Mouse (Mus musculus) left cerebral cortex, postnatal 25 days (tissue): ENCODE results near the gene Zfc3h1. TPM values are rescaled to one million over a fixed set of nuclear protein-coding genes. Genes with fewer than 3 reads are reported as not detected.

Source experiments
- DNase-seq, 2 experiments: peaks; one replicate each; pipeline ENCODE4 v3.0.0; 2022; ENCODE audit warnings: low spot score in 2 of 2, mixed read lengths in 1 of 2
- intact Hi-C: fragments of 180-260 bp; cut with DNase I; formaldehyde crosslinking; loops from one replicate; pipeline ENCODE4 v1.15.1; 2025
- total RNA-seq, 2 experiments: library from RNA; stranded (reverse); gene quantifications; 2 replicates each; pipeline ENCODE4 v1.2.3; 2021

Gene Zfc3h1
- 10 to 100 TPM; 50.0 to 53.0 TPM for total RNA-seq

GRCm38 (mm10) chr10:115384221-115385017, at the start of gene Zfc3h1, which contains the start of gene Thap2:
Zfc3h1 (plus strand) TSS chr10:115384959.
Thap2 (minus strand) TSS chr10:115384443.
- intact Hi-C loops, result loop anchor here (1.0 kb wide), 2 partner anchors 22 to 68 kb away; partner anchors contain the start of gene Tmem19
- peak; percentile 99 to 100 for DNase-seq

- intact Hi-C loops, result no loop called here
- DNase-seq, result no peak
These were observed 47.9 kb upstream of the Zfc3h1 start for GRCm38 (mm10) chr10:115336901-115337300.

- DNase-seq, result no peak
- intact Hi-C loops, result no loop called here
These were observed 44.9 kb upstream of the Zfc3h1 start for GRCm38 (mm10) chr10:115339820-115340328.

- intact Hi-C loops, result no loop called here
- DNase-seq, result no peak
These were observed 41.9 kb upstream of the Zfc3h1 start for GRCm38 (mm10) chr10:115342771-115343425.

DNA sequence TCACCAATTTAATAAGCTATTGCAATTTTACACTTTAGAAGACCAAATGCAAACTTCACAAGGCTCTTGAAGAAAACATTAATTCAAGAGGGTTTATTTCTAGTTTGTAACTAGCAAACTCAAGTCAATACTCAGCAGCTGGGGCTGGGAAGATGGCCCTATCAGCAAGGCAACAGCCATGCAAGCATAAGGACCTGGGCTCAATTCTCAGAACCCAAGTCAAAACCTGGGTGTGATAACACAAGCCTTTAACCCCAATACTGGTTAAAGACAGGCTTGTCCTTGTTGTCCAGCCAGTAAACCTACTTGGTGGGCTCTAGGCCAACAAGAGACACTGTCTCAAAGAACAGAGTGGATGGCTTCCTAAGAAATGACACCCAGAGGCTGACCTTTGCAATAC, 38.3 kb upstream of the Zfc3h1 start:
- intact Hi-C loops, result no loop called here
- no peak for DNase-seq

GRCm38 (mm10) chr10:115348131-115348530, 36.6 kb upstream of the Zfc3h1 start:
- intact Hi-C loops, result no loop called here
- DNase-seq, result no peak

GRCm38 (mm10) chr10:115349029-115349428, 35.7 kb upstream of the Zfc3h1 start:
- intact Hi-C loops, result no loop called here
- no peak for DNase-seq

DNA sequence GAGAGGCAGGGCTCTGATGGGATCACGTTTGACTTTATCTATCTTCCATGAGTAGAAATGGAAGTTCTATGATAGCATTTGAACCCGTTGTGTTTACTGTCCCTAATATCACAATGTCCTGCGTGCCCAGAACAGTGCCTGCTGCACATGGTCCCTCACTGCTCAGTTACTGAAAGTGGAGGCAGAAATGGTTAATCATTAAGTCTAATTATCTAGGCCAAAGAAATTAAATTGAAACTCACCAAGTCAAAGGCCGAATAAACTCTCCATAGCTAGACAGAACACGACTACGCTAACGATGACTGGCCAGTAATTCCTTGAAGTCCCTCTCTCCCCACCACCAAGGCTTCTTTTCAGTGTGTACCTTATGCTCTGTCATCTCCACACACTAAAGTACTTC, 35.2 kb upstream of the Zfc3h1 start:
- no peak for DNase-seq
- intact Hi-C loops, result no loop called here

DNA sequence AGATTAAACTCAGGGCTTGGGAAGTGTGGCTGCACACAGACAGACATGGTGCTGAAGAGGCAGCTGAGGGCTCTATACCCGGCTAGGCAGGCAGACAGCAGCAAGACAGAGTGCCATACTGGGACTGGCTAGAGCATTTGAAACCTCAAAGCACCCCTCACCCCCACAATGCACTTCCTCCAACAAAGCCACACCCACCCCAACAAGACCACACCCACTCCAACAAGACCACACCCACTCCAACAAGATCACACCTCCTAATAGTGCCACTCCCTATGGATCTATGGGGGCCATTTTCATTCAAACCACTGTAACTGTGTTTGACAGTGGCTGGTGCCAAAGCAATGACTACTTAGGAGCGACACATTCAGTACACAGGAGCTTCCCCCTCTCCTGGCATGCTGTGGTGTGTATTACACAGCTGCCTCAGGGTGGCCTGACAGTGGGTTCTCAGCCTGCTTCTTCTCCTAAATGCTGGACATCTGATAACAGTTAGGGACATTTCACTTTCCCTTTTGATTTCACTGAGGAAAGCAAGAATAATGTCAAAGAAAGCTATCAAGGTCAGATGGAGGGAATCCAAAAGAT, 33.9 kb upstream of the Zfc3h1 start:
- intact Hi-C loops, result no loop called here

GRCm38 (mm10) chr10:115354553-115354952, 30.2 kb upstream of the Zfc3h1 start:
- intact Hi-C loops, result no loop called here
- no peak for DNase-seq

More for the DNA sequence above, 33.9 kb upstream of the Zfc3h1 start:
- DNase-seq, result no peak

DNA sequence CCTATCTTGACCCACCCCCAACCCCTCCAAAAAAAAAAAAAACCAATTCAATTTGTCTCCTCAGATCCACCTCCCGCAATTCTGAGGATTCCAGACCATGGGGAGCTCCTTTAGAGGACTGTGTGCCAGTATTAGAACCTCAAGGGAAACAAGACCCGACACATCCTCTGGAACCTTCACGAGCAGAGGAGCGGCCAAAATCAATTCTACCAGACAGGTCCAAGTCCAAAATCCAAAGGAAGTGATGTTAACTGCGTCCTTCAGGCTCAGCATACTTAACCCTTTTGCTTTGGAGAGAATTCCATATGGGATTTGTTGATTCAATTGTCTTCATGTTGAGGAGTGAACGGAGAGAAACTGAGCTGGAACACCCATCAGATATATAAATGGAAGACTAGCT, 29.7 kb upstream of the Zfc3h1 start:
- intact Hi-C loops, result no loop called here
- DNase-seq, result no peak

DNA sequence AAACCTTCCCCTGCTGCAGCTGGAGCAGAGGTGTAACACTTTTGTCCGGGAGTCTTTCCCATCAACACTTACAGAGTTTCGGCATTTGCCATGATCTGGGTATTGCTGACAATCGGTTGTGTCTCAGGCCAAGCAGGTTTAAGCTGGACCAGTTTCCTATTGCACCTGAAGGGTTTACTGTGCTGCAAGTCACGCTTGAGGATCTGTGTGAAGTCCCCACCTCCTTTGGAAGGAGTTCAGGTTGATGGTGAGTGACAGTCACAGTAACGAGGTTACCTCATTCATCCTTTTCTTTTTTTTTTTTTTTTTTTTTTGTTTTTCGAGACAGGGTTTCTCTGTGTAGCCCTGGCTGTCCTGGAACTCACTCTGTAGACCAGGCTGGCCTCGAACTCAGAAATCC, 28.7 kb upstream of the Zfc3h1 start:
- no peak for DNase-seq
- intact Hi-C loops, result no loop called here

DNA sequence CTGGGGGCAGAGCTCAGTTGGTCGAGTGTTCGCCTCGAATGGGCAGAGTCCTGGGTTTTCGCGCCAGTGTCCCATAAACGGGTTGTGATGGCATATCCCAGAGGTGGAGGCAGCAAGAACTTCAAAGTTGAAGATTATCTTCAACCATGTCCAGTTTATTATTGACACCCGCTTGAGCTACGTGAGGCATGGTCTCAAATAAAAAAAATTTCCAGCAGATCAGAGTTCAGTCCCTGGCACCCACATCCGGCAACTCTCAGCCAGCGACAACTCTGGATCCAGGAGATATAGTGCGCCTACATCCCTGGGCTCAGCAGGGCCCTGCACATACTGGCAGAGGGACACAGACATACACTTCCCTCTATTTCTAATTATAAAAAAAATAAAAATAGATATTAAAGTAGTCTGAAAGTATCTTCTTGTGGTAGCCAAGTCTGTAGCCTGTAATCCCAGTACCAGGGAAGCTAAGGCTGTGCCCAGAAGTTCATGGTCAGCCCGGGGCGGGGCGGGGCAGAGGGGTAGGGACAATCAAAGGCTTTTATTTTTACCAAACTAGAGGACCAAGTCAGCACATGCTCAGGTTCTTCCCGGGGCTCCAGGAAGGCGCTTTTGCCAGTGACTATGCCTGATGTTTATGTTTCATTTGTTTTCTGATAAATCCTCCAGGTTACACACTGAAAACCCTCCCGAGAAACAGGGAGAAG, 26.4 kb upstream of the Zfc3h1 start:
- intact Hi-C loops, result no loop called here
- DNase-seq, result no peak

DNA sequence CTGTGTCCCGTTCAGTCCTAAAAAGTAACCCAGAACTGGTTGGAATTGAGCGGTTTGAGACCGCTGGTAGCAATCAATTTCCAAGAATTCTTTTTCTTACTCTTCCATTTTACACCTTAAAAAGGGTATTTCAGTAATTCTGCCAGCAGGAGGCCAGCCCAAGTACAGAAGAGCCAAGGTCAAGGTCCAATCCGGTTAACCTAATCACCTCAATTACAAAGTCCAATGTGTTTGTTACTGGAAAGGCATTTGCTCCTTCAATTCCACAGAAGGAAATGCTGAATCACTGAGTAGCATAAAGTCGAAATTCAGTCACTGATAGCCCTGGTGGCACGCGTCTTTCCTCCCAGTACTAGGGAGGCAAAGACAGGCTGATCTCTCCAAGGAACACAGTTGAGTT, 25.7 kb upstream of the Zfc3h1 start:
- DNase-seq, result no peak
- intact Hi-C loops, result no loop called here

GRCm38 (mm10) chr10:115361840-115362622, 22.7 kb upstream of the Zfc3h1 start, which contains the start of gene Tmem19:
Tmem19 (minus strand) TSS chr10:115362501.
- intact Hi-C loops, result loop anchor here (1.0 kb wide), 1 partner anchor 22 kb away; the partner anchor contains the start of genes Thap2 and Zfc3h1
- DNase-seq, result peak; percentile 93 to 97

DNA sequence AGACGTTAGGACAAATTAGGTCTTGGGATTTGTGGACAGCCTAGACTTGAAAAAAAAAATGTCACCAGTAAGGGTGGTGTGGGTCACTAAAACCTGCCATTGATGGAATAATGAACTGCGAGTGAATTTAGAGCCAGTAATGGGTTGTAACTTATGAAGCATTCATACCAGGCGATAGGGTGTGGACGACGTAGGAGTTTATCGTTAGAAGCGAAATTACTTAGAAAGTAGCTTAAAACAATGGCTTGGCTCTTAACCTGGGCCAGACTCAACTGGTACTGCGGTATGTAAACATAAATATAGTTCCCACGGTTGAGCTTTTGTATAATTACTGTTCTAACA, 22.2 kb upstream of the Zfc3h1 start:
- no peak for DNase-seq
- intact Hi-C loops, result loop anchor here (1.0 kb wide), 1 partner anchor 22 kb away; the partner anchor contains the start of genes Thap2 and Zfc3h1

DNA sequence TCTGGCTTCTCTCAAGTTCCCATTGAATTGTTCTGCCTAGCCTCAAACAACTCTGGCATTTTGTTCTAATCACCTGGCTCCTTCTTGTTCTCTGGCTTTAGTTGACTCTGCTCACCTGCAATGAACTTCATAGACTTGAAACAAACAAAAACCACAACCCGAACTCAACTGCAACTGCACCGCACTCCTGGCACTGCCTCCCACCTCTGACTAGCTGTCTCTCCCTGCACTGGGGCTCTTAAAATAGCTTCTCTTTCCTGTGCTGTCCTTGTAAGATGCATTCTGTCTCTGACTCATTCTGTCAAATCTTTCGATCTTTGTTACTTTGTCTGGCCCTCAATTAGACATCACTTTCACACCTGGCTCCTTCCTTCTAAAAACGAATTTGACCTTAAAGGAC, 21.6 kb upstream of the Zfc3h1 start:
- DNase-seq, result peak in 1 of 2 experiments; percentile 22
- intact Hi-C loops, result no loop called here

DNA sequence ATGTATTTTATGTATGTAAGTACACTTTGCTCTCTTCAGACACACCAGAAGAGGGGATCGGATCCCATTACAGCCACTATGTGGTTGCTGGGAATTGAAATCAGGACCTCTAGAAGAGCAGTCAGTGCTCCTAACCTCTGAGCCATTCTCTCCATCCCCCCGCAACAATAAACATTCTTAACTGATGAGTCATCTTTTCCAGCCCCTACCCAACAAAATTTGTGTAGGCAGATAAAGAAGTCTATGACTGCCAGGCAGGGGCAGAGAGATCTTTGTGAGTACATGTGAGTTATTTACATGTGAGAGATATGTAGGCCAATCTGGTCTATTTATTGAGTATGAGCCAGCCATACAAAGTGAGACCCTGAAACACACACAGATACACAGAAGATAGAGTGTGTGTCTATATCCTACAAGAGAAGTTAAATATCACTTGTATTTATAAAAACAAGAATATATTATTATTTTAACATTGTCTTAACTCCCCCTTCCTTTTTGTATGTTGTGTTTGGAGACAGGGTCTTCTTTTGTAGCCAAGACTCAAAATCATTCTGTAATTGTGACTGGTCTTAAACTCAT, 3.2 kb upstream of the Zfc3h1 start:
- intact Hi-C loops, result no loop called here

More for the DNA sequence above, 3.2 kb upstream of the Zfc3h1 start:
- no peak for DNase-seq
